Mouse (Mus musculus): ENCODE measurements around the gene Rusc2.

DNA sequence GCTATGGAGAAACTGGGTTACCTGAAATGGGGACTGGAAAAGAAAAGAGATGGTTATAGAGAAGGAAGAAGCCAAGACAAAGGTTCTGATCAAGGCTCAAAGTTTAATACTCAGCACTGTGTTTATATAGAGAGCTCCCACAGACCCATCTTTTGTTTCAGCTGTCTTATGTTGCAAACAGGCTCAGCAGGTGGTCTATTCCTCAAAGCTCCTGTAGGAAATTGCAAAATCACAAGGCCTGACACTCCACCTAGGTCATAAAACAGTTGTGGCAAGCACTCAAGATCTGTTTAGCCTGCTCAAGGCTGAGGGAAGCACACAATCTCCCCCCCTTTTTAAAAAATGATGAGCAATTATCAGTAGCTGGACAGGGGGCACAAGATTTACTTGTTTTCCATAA lies 45.6 kb upstream of the Rusc2 start:
- TF ChIP-seq CTCF (IDR thresholded peaks at IDR 0.05 in 2 of 3, conservative IDR thresholded peaks at IDR 0.05 in 1 of 3; ENCODE audit: control insufficient read depth in 1 of 3, insufficient read depth in 1 of 3, low read depth in 2 of 3, low read length in 3 of 3, poor library complexity in 1 of 3, severe bottlenecking in 1 of 3): no peak
- no peak for TF ChIP-seq MEF2A (IDR thresholded peaks at IDR 0.05; ENCODE audit: extremely low read depth, insufficient replicate concordance, low read depth, low read length, poor library complexity, severe bottlenecking)
- TF ChIP-seq EP300 (IDR thresholded peaks at IDR 0.05; ENCODE audit: low read depth in 1 of 2, low read length in 2 of 2): no peak
- TF ChIP-seq CHD2 (IDR thresholded peaks at IDR 0.05; ENCODE audit: low read length): no peak
- TF ChIP-seq SMC3 (IDR thresholded peaks at IDR 0.05; ENCODE audit: low read depth, low read length): no peak
- TF ChIP-seq HCFC1 (IDR thresholded peaks at IDR 0.05; ENCODE audit: low read depth, low read length): no peak
- TF ChIP-seq USF2 (IDR thresholded peaks at IDR 0.05; ENCODE audit: borderline replicate concordance in 1 of 2, insufficient read depth in 1 of 2, low read depth in 1 of 2, low read length in 2 of 2): no peak

All from MEL (cell line).